11 mouse cellular contexts compared by ENCODE assay signal in genomic region chr19:57876057-57876456, GRCm38 (mm10).
A peak's percentile ranks its signal among the peaks of the same experiment; 100 is the strongest.
DNase-seq lines count a peak whose midpoint lies in the region; ATAC-seq and TF ChIP-seq lines count a peak whose summit lies in the region.
"Had no signal": no experiment of that assay in that cellular context is flagged by ENCODE, and none has a peak within 500 bp of the region (broad histone marks: within the 10 kb centered on the region; RNA-seq: fewer than 3 reads in every experiment).

No protein-coding gene starts in this region.

- H3K4me3 ChIP-seq in hindbrain, postnatal 0 days (ENCODE audit: low read length): no peak overlapping the region
- H3K4me3 ChIP-seq in hindbrain, embryonic 14.5 days (replicated peaks; ENCODE audit: low read length): no peak overlapping the region
- H3K4me3 ChIP-seq in spleen, adult 2 months (ENCODE audit: extremely low read depth, insufficient read depth, insufficient read length): no peak overlapping the region
- no peak overlapping the region for H3K4me3 ChIP-seq in bone marrow, adult 2 months (replicated peaks; ENCODE audit: control insufficient read depth, low read depth, low read length)
- H3K4me3 ChIP-seq: liver, embryonic 13.5 days had no signal

- TF ChIP-seq CTCF in hindbrain, postnatal 0 days (IDR thresholded peaks at IDR 0.05; ENCODE audit: low read depth): peak; percentile 45
- peak; percentile 25; the same call in 1 of the 2 replicates for TF ChIP-seq CTCF in spleen, adult 2 months (IDR thresholded peaks at IDR 0.05; ENCODE audit: extremely low read depth, insufficient read depth, insufficient read length, insufficient replicate concordance)
- peak; percentile 53 for TF ChIP-seq CTCF in bone marrow, adult 2 months (IDR thresholded peaks at IDR 0.05; ENCODE audit: control insufficient read depth, insufficient read depth, low read length)

- no peak for DNase-seq in hindbrain, postnatal 0 days (ENCODE audit: low spot score)
- DNase-seq in hindbrain, embryonic 14.5 days (ENCODE audit: low spot score): no peak
- peak in 1 of 2 experiments; percentile 21 for DNase-seq in spleen, adult 2 months (ENCODE audit: low read depth in 1 of 2, low spot score in 2 of 2)
- DNase-seq in spleen, adult 12 weeks (ENCODE audit: low spot score): no peak
- DNase-seq in thymus, postnatal 25 days: peak; percentile 50
- DNase-seq in frontal cortex, adult 2 months (ENCODE audit: extremely low spot score in 1 of 2, low spot score in 1 of 2): no peak
- no peak for DNase-seq in ovary, adult 18-20 months (ENCODE audit: low spot score)
- DNase-seq: liver, embryonic 13.5 days; retina, postnatal 1 day had no signal

- WGBS in hindbrain, postnatal 0 days: 87% methylated on average over 6 of the region's 6 CpGs
- 94% methylated on average over 6 of the region's 6 CpGs for WGBS in hindbrain, embryonic 14.5 days
- 92% methylated on average over 6 of the region's 6 CpGs for WGBS in spleen, adult 2 months
- 86% methylated on average over 6 of the region's 6 CpGs for WGBS in bone marrow, adult 2 months

- no peak overlapping the region for H3K4me2 ChIP-seq in hindbrain, postnatal 0 days (ENCODE audit: low read depth, low read length)
- H3K4me2 ChIP-seq in hindbrain, embryonic 14.5 days (replicated peaks): no peak overlapping the region
- H3K4me2 ChIP-seq: liver, embryonic 13.5 days had no signal

- no peaks in the 10 kb centered on the region for H3K9me3 ChIP-seq in hindbrain, postnatal 0 days (ENCODE audit: low read length)
- H3K9me3 ChIP-seq in hindbrain, embryonic 14.5 days (ENCODE audit: control insufficient read depth, low read length): no peaks in the 10 kb centered on the region
- H3K9me3 ChIP-seq: liver, embryonic 13.5 days had no signal

- H3K27ac ChIP-seq in hindbrain, postnatal 0 days: no peak overlapping the region; the same call in 1 of the 2 replicates
- H3K27ac ChIP-seq in hindbrain, embryonic 14.5 days: no peak overlapping the region
- H3K27ac ChIP-seq in spleen, adult 2 months (ENCODE audit: insufficient read depth, low read length): no peak overlapping the region
- no peak overlapping the region for H3K27ac ChIP-seq in bone marrow, adult 2 months (ENCODE audit: control insufficient read depth, insufficient read depth, low read depth, low read length, poor library complexity)
- H3K27ac ChIP-seq: liver, embryonic 13.5 days had no signal

- H3K9ac ChIP-seq in hindbrain, postnatal 0 days (replicated peaks; ENCODE audit: low read length): no peak overlapping the region
- H3K9ac ChIP-seq in hindbrain, embryonic 14.5 days: no peak overlapping the region
- H3K9ac ChIP-seq: liver, embryonic 13.5 days had no signal

- no peaks in the 10 kb centered on the region for H3K27me3 ChIP-seq in hindbrain, postnatal 0 days (ENCODE audit: insufficient read depth, low read length)
- no peaks in the 10 kb centered on the region for H3K27me3 ChIP-seq in hindbrain, embryonic 14.5 days (ENCODE audit: control insufficient read depth, insufficient read depth, low read length)
- no peaks in the 10 kb centered on the region for H3K27me3 ChIP-seq in spleen, adult 2 months (ENCODE audit: control insufficient read depth, insufficient read depth, low read length)
- H3K27me3 ChIP-seq: liver, embryonic 13.5 days had no signal

- no peak for TF ChIP-seq POLR2A in spleen, adult 2 months (IDR thresholded peaks at IDR 0.05; ENCODE audit: low read depth, low read length)
- no peak for TF ChIP-seq POLR2A in bone marrow, adult 2 months (IDR thresholded peaks at IDR 0.05; ENCODE audit: borderline replicate concordance, control insufficient read depth, low read depth, low read length)

- no peaks in the 10 kb centered on the region for H3K36me3 ChIP-seq in hindbrain, postnatal 0 days (ENCODE audit: insufficient read depth, low read length)
- no peaks in the 10 kb centered on the region for H3K36me3 ChIP-seq in hindbrain, embryonic 14.5 days (replicated peaks; ENCODE audit: control insufficient read depth, insufficient read depth)
- H3K36me3 ChIP-seq in spleen, adult 2 months (ENCODE audit: control insufficient read depth, insufficient read depth, low read length): no peaks in the 10 kb centered on the region
- H3K36me3 ChIP-seq: liver, embryonic 13.5 days had no signal

- H3K4me1 ChIP-seq in hindbrain, postnatal 0 days (ENCODE audit: insufficient read depth, low read length): no peaks in the 10 kb centered on the region
- H3K4me1 ChIP-seq in hindbrain, embryonic 14.5 days (replicated peaks; ENCODE audit: control insufficient read depth, insufficient read depth, low read length): peaks cover 3% of the 10 kb centered on the region; the same call in 1 of the 2 replicates
- no peaks in the 10 kb centered on the region for H3K4me1 ChIP-seq in spleen, adult 2 months (ENCODE audit: control insufficient read depth, insufficient read depth, insufficient read length)
- H3K4me1 ChIP-seq in bone marrow, adult 2 months (ENCODE audit: control insufficient read depth, insufficient read depth, low read length): no peaks in the 10 kb centered on the region
- H3K4me1 ChIP-seq: liver, embryonic 13.5 days had no signal

- ATAC-seq in hindbrain, postnatal 0 days: no peak
- ATAC-seq in hindbrain, embryonic 14.5 days (ENCODE audit: low FRiP score): no peak
- ATAC-seq: midbrain, embryonic 16.5 days had no signal
